Mouse (Mus musculus) large intestine, adult 2 months (tissue): Measurements from ENCODE around the gene Vmn1r37. TPM values are rescaled to one million over a fixed set of nuclear protein-coding genes. Genes with fewer than 3 reads are reported as not detected.
"Not testable (repeated sequence)": the region's sequence is repeated elsewhere in the genome, so short reads cannot be mapped to it uniquely, and the experiment has no call there.

Experiments used
- DNase-seq: peaks from one replicate; pipeline ENCODE4 v3.0.0-alpha.2; 2012; ENCODE audit warnings: low read depth, low spot score
- WGBS: fragments of 180-500 bp; shearing (Covaris S2); methylation state at CpG from one replicate; pipeline ENCODE4 v1.1.7; 2018; 5-methylcytosine and 5-hydroxymethylcytosine counted together
- polyA plus RNA-seq: library from polyadenylated mRNA; depleted of rRNA; stranded (reverse); fragments of >200 nt; gene quantifications from 2 replicates; pipeline ENCODE4 v1.2.3, GENCODE M21; 2012; rRNA removed

Vmn1r37 gene
- not detected in 2 replicates for polyA plus RNA-seq

DNA sequence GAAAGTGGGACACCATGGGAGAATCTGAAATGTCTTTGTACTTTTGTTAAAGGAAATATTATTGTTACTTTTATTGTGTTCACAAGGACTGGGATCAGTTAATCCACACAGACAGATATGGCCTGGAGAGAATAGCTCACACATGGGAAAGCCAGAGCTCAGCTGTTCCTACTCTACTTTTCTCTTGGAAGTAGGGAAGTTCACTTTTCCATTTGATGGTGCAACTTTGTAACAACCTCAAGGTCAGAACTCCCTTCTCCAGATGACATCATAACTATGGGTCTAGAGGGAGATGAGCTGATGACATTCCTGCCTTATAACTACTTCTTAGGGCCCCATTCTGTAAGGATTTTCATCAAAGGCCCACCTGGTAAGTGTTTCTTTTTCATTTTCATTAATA lies at the start of gene Vmn1r37:
Gene Vmn1r37, plus strand, starts transcription at position 301 of the 400 bp plus-strand sequence.
- not testable (repeated sequence) for DNase-seq

GRCm38 (mm10) chr6:66685806-66686205 lies 43.4 kb upstream of the Vmn1r37 start, which contains the start of gene Vmn1r35:
Gene Vmn1r35, minus strand, starts transcription at chr6:66685906.
- 73% methylated on average over 3 of the region's 3 CpGs for WGBS
- no peak for DNase-seq

- no peak for DNase-seq
Measured at GRCm38 (mm10) chr6:66708901-66709300, 20.3 kb upstream of the Vmn1r37 start.

DNA sequence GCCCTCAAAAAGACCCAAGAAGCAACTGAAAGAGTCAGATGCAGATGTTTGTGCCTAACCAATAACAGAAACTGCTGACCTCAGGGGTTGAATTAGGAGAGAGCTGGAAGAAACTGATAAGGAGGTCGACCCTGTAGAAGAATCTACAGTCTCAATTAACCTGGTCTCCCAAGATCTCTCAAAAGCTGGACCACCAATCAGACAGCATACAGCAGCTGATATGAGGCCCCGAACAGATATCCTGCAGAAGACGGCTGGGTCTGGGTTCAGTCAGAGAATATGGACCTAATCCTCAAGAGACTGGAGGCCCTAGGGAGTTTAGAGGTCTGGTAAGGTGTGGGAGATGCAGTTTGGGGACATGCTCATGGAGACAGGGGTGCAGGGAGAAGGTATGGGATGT lies 15.3 kb upstream of the Vmn1r37 start:
- 69% methylated on average over 3 of the region's 3 CpGs for WGBS
- no peak for DNase-seq

GRCm38 (mm10) chr6:66719068-66719467 lies 10.1 kb upstream of the Vmn1r37 start, which contains the start of gene Vmn1r36:
Gene Vmn1r36, minus strand, starts transcription at chr6:66719168.
- not testable (repeated sequence) for DNase-seq
- WGBS: 59% methylated on average over 2 of the region's 2 CpGs

GRCm38 (mm10) chr6:66782527-66782926 lies 53.3 kb downstream of the Vmn1r37 start, which contains the start of gene Vmn1r38:
Gene Vmn1r38, minus strand, starts transcription at chr6:66782627.
- DNase-seq: not testable (repeated sequence)

Other genes starting within 250 kb of the Vmn1r37 start
- 16.4 and 17.9 TPM in 2 replicates for gene Mad2l1, start 194.0 kb upstream of the Vmn1r37 start, polyA plus RNA-seq
- not detected in 2 replicates for gene Vmn1r32, start 169.3 kb upstream of the Vmn1r37 start, polyA plus RNA-seq
- not detected in 2 replicates for gene Vmn1r33, start 111.1 kb upstream of the Vmn1r37 start, polyA plus RNA-seq
- not detected in 2 replicates for gene Vmn1r34, start 85.5 kb upstream of the Vmn1r37 start, polyA plus RNA-seq
- gene Vmn1r35, start 43.5 kb upstream of the Vmn1r37 start, polyA plus RNA-seq: not detected in 2 replicates
- not detected in 2 replicates for gene Vmn1r36, start 10.2 kb upstream of the Vmn1r37 start, polyA plus RNA-seq
- not detected in 2 replicates for gene Vmn1r38, start 53.2 kb downstream of the Vmn1r37 start, polyA plus RNA-seq
- gene Vmn1r39, start 81.2 kb downstream of the Vmn1r37 start, polyA plus RNA-seq: not detected in 2 replicates
- gene Gng12, start 167.0 kb downstream of the Vmn1r37 start, polyA plus RNA-seq: 82.1 and 130 TPM in 2 replicates